Mouse (Mus musculus): ENCODE results near the gene Srrt. TPM values are rescaled to one million over a fixed set of nuclear protein-coding genes. Genes with fewer than 3 reads are reported as not detected.
A peak's percentile ranks its signal among the peaks of the same experiment; 100 is the strongest.
"Not testable (repeated sequence)": the region's sequence is repeated elsewhere in the genome, so short reads cannot be mapped to it uniquely, and the experiment has no call there.

The Srrt gene
- polyA plus RNA-seq, 1 experiment: 226 TPM

GRCm38 (mm10) chr5:137285986-137286385 is 21.5 kb downstream of the Srrt start:
- Histone ChIP-seq H3K4me1 (ENCODE audit: control insufficient read depth, insufficient read depth, low read length) (no peaks in the 10 kb centered on the region), H3K4me3 (ENCODE audit: insufficient read depth, low read length) (no peak overlapping the region), H3K27ac (ENCODE audit: insufficient read depth, low read length) (no peak overlapping the region)
- TF ChIP-seq POLR2A (IDR thresholded peaks at IDR 0.05; ENCODE audit: extremely low read depth, insufficient read depth, low read length): no peak
- TF ChIP-seq CTCF (IDR thresholded peaks at IDR 0.05; ENCODE audit: extremely low read depth, insufficient read depth, low read length): no peak

GRCm38 (mm10) chr5:137285045-137285444 is 22.4 kb downstream of the Srrt start:
- peak; percentile 52 for TF ChIP-seq CTCF (IDR thresholded peaks at IDR 0.05; ENCODE audit: extremely low read depth, insufficient read depth, low read length)
- no peak for TF ChIP-seq POLR2A (IDR thresholded peaks at IDR 0.05; ENCODE audit: extremely low read depth, insufficient read depth, low read length)
- no peaks in the 10 kb centered on the region for H3K4me1 ChIP-seq (ENCODE audit: control insufficient read depth, insufficient read depth, low read length)
- H3K4me3 ChIP-seq (ENCODE audit: insufficient read depth, low read length): no peak overlapping the region
- no peak overlapping the region for H3K27ac ChIP-seq (ENCODE audit: insufficient read depth, low read length)

GRCm38 (mm10) chr5:137284411-137284810 is 23.1 kb downstream of the Srrt start:
- not testable (repeated sequence) for H3K4me3 ChIP-seq (ENCODE audit: insufficient read depth, low read length); H3K4me1 ChIP-seq (ENCODE audit: control insufficient read depth, insufficient read depth, low read length); H3K27ac ChIP-seq (ENCODE audit: insufficient read depth, low read length)

DNA sequence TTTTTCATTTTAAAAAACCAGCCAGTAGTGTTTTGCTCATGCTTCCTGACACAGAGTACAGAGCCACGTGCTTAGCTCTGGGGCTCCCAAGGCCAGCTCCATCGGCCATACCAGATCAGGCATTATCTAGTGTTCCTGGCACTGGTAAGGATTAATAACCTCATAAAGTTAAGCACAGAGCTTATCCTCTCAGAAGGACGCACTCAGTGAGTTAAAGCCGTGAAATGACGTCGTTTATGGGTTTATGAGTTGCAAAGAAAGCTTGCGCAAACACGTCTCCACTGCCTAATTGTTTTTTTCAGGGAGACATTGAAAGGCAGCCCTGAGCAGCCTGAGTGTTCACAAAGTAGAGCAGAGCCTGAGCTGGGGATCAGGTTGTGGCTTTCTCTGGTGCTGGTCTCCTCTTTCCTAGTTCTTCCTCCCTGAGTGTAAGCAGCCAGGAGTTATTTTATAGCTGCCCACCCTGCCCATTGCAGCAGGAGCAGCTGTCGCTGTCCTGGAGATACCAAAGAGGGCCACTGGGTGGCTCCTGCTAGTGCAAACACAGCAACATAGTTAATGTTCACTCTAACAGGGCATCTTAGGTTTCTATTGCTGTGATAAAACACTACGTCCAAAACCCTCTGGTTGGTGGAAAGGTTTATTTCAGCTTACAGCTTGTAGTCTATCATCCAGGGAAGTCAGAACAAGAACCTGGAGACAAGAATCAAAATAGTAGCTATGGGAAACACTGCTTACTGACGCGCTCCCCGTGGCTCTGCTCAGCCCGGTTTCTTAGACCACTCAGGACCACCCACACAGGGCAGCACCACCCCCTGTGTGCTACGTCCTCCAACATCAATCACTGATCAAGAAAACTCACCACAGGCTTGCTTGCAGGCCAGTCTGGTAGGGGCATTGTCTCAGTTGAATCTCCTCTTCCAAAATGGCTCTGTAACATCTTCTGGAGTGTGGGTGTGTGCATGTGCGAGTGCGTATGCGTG is 29.8 kb downstream of the Srrt start:
- peak; percentile 47 for TF ChIP-seq CTCF (IDR thresholded peaks at IDR 0.05; ENCODE audit: extremely low read depth, insufficient read depth, low read length)
- TF ChIP-seq POLR2A (IDR thresholded peaks at IDR 0.05; ENCODE audit: extremely low read depth, insufficient read depth, low read length): no peak
- Histone ChIP-seq H3K4me1 (ENCODE audit: control insufficient read depth, insufficient read depth, low read length) (no peaks in the 10 kb centered on the region), H3K27ac (ENCODE audit: insufficient read depth, low read length) (no peak overlapping the region), H3K4me3 (ENCODE audit: insufficient read depth, low read length) (no peak overlapping the region)

- 0 out of 2 replicates have a peak overlapping the region, but pooled peaks have one; percentile 4 for H3K4me3 ChIP-seq (ENCODE audit: insufficient read depth, low read length)
- TF ChIP-seq POLR2A (IDR thresholded peaks at IDR 0.05; ENCODE audit: extremely low read depth, insufficient read depth, low read length) (no peak), CTCF (IDR thresholded peaks at IDR 0.05; ENCODE audit: extremely low read depth, insufficient read depth, low read length) (no peak)
- H3K4me1 ChIP-seq (ENCODE audit: control insufficient read depth, insufficient read depth, low read length): no peaks in the 10 kb centered on the region
- no peak overlapping the region for H3K27ac ChIP-seq (ENCODE audit: insufficient read depth, low read length)
These were observed 39.2 kb downstream of the Srrt start for GRCm38 (mm10) chr5:137268131-137268910.

GRCm38 (mm10) chr5:137264787-137265186 is 42.7 kb downstream of the Srrt start:
- TF ChIP-seq POLR2A (IDR thresholded peaks at IDR 0.05; ENCODE audit: extremely low read depth, insufficient read depth, low read length) (no peak), CTCF (IDR thresholded peaks at IDR 0.05; ENCODE audit: extremely low read depth, insufficient read depth, low read length) (no peak)

GRCm38 (mm10) chr5:137263897-137264720 is 43.4 kb downstream of the Srrt start:
- no peaks in the 10 kb centered on the region for H3K4me1 ChIP-seq (ENCODE audit: control insufficient read depth, insufficient read depth, low read length)
- no peak overlapping the region for H3K4me3 ChIP-seq (ENCODE audit: insufficient read depth, low read length)
- no peak overlapping the region for H3K27ac ChIP-seq (ENCODE audit: insufficient read depth, low read length)
- no peak for TF ChIP-seq POLR2A (IDR thresholded peaks at IDR 0.05; ENCODE audit: extremely low read depth, insufficient read depth, low read length)
- no peak for TF ChIP-seq CTCF (IDR thresholded peaks at IDR 0.05; ENCODE audit: extremely low read depth, insufficient read depth, low read length)

More at GRCm38 (mm10) chr5:137264787-137265186, 42.7 kb downstream of the Srrt start:
- Histone ChIP-seq H3K4me3 (ENCODE audit: insufficient read depth, low read length) (no peak overlapping the region), H3K27ac (ENCODE audit: insufficient read depth, low read length) (no peak overlapping the region), H3K4me1 (ENCODE audit: control insufficient read depth, insufficient read depth, low read length) (no peaks in the 10 kb centered on the region)

Other genes starting within 250 kb of the Srrt start
- gene Serpine1, start 235.4 kb downstream of the Srrt start, polyA plus RNA-seq (2012; rRNA removed): 0.49 and 0.54 TPM in 2 replicates
- 1.8 and 1.9 TPM in 2 replicates for gene Trim56, start 191.5 kb downstream of the Srrt start, polyA plus RNA-seq (2012; rRNA removed)
- gene Muc3, start 158.4 kb downstream of the Srrt start, polyA plus RNA-seq (2012; rRNA removed): not detected in 2 replicates
- gene Muc3a, start 95.3 kb downstream of the Srrt start, polyA plus RNA-seq (2012; rRNA removed): 26.9 and 28.3 TPM in 2 replicates
- 57.9 and 62.3 TPM in 2 replicates for gene Ache, start 20.2 kb downstream of the Srrt start, polyA plus RNA-seq (2012; rRNA removed)
- gene Ufsp1, start 13.0 kb downstream of the Srrt start, polyA plus RNA-seq (2012; rRNA removed): 13.3 and 14.1 TPM in 2 replicates
- 8.4 and 8.8 TPM in 2 replicates for gene Trip6, start 6.7 kb upstream of the Srrt start, polyA plus RNA-seq (2012; rRNA removed)
- gene Slc12a9, start 25.9 kb upstream of the Srrt start, polyA plus RNA-seq (2012; rRNA removed): 34.0 and 35.2 TPM in 2 replicates
- 5.8 and 5.9 TPM in 2 replicates for gene Ephb4, start 42.4 kb upstream of the Srrt start, polyA plus RNA-seq (2012; rRNA removed)
- 0.15 and 0.21 TPM in 2 replicates for gene Zan, start 169.4 kb upstream of the Srrt start, polyA plus RNA-seq (2012; rRNA removed)
- gene Pop7, start 194.8 kb upstream of the Srrt start, polyA plus RNA-seq (2012; rRNA removed): 46.4 and 48.5 TPM in 2 replicates
- gene Gigyf1, start 210.9 kb upstream of the Srrt start, polyA plus RNA-seq (2012; rRNA removed): 41.0 and 50.2 TPM in 2 replicates
- gene Epo, start 225.6 kb upstream of the Srrt start, polyA plus RNA-seq (2012; rRNA removed): not detected in 2 replicates
- gene Gnb2, start 225.8 kb upstream of the Srrt start, polyA plus RNA-seq (2012; rRNA removed): 653 and 687 TPM in 2 replicates
- 179 and 199 TPM in 2 replicates for gene Actl6b, start 245.8 kb upstream of the Srrt start, polyA plus RNA-seq (2012; rRNA removed)